Mouse (Mus musculus): ENCODE measurements around the gene Lcmt1. TPM values are rescaled to one million over a fixed set of nuclear protein-coding genes. Genes with fewer than 3 reads are reported as not detected.

The Lcmt1 gene
- polyA plus RNA-seq, 1 experiment = 81.3 TPM

DNA sequence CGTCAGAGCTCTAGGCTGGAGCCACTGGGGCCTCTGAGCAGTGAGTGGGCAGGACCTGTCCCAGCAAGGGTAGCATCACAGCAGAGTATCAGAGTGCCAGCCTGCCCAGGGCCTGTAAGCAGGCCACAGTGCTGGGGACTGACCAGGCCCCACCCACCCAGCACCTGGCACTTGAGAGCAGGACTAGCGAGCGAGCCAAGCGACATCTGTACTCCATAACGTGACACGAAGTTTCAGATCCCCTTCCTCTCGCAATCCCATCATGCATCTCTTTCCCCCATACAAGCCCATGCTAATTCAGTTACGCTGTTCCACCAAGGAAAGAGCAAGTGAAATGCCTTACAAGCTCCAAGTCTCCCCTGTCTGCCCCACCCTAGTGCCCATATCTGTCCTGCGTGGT, 39.1 kb upstream of the Lcmt1 start:
- WGBS = 66% methylated on average over 9 of the region's 9 CpGs
- no peaks in the 10 kb centered on the region for H3K27me3 ChIP-seq (ENCODE audit: control insufficient read depth, insufficient read depth, low read length)
- H3K4me1 ChIP-seq (ENCODE audit: control insufficient read depth, insufficient read depth, low read length) = peaks cover 24% of the 10 kb centered on the region
- no peak overlapping the region for H3K27ac ChIP-seq (ENCODE audit: insufficient read depth, low read length)
- no peak for TF ChIP-seq CTCF (IDR thresholded peaks at IDR 0.05; ENCODE audit: borderline replicate concordance, insufficient read depth, low read depth, low read length)
- TF ChIP-seq POLR2A (IDR thresholded peaks at IDR 0.05; ENCODE audit: borderline replicate concordance, insufficient read depth, low read length) = no peak
- no peak overlapping the region for H3K4me3 ChIP-seq (replicated peaks; ENCODE audit: insufficient read depth, low read depth, low read length)
- DNase-seq = no peak

DNA sequence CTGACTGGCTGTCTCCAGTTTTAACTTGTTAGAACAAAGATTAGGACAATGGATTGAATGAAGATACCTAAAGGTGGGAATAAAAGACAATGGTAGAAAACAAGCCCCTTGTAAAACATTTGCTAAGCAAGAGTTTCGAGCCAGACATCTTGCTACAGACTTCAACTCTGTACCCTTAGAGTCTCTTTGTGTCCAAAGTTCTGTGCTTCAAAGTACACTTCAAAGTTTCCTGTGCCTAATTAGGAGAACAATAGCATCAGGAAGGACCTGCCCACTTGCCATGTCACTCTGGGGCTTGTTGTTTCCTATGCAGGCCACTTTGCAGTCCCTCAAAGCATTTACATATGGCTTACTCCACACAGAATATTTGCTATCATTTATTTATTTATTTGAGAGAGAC, 33.3 kb upstream of the Lcmt1 start:
- WGBS = 90% methylated on average over 1 of the region's 1 CpGs
- H3K27me3 ChIP-seq (ENCODE audit: control insufficient read depth, insufficient read depth, low read length) = no peaks in the 10 kb centered on the region
- H3K27ac ChIP-seq (ENCODE audit: insufficient read depth, low read length) = no peak overlapping the region
- H3K4me3 ChIP-seq (replicated peaks; ENCODE audit: insufficient read depth, low read depth, low read length) = no peak overlapping the region
- peaks cover 13% of the 10 kb centered on the region for H3K4me1 ChIP-seq (ENCODE audit: control insufficient read depth, insufficient read depth, low read length)
- TF ChIP-seq POLR2A (IDR thresholded peaks at IDR 0.05; ENCODE audit: borderline replicate concordance, insufficient read depth, low read length) = no peak
- no peak for TF ChIP-seq CTCF (IDR thresholded peaks at IDR 0.05; ENCODE audit: borderline replicate concordance, insufficient read depth, low read depth, low read length)
- DNase-seq = no peak

DNA sequence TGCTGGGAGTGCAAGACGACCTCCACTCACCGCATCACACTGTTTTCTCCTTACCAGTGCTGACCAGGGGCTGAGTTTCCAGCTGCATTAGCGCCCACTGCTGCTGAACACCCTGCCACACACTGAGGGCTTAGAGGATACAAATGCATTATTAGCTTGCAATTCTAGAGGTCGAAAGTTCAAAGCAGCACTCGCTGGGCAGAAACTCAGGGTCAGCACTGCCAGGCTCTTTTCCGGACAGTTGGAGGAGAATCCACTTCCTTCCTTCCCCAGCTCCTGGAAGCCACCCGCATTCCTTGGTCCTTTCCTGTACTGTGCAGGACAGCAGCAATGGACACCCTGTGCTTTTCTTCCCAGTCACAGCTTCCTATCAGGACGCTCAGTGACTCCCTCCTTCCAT, 31.2 kb upstream of the Lcmt1 start:
- Histone ChIP-seq H3K27me3 (ENCODE audit: control insufficient read depth, insufficient read depth, low read length) (no peaks in the 10 kb centered on the region), H3K27ac (ENCODE audit: insufficient read depth, low read length) (no peak overlapping the region), H3K4me3 (replicated peaks; ENCODE audit: insufficient read depth, low read depth, low read length) (no peak overlapping the region), H3K4me1 (ENCODE audit: control insufficient read depth, insufficient read depth, low read length) (peaks cover 15% of the 10 kb centered on the region)
- WGBS = 73% methylated on average over 8 of the region's 8 CpGs
- DNase-seq = no peak
- TF ChIP-seq POLR2A (IDR thresholded peaks at IDR 0.05; ENCODE audit: borderline replicate concordance, insufficient read depth, low read length) = no peak
- TF ChIP-seq CTCF (IDR thresholded peaks at IDR 0.05; ENCODE audit: borderline replicate concordance, insufficient read depth, low read depth, low read length) = no peak

DNA sequence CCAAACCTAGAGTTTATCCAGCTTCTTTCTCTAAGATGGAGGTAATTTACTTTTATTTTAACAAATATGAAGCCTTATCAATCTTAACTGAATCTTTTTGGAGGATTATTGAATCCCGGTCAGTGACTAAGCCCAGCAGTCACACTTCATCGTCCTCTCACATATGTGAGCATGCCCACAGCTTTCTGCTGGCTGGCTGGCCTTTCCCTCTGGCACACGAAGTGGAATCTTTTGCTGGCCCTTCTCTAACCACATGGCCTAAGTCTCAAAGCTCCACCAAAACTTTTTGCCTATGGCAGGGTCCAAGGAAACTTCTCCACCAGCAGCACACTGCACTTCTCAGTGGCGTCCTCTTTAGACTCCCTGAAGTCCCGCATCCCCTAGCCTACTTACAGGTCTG, 27.7 kb upstream of the Lcmt1 start:
- H3K27me3 ChIP-seq (ENCODE audit: control insufficient read depth, insufficient read depth, low read length) = no peaks in the 10 kb centered on the region
- 44% methylated on average over 5 of the region's 5 CpGs for WGBS
- no peak overlapping the region for H3K27ac ChIP-seq (ENCODE audit: insufficient read depth, low read length)
- DNase-seq = no peak
- no peak for TF ChIP-seq POLR2A (IDR thresholded peaks at IDR 0.05; ENCODE audit: borderline replicate concordance, insufficient read depth, low read length)
- no peak overlapping the region for H3K4me3 ChIP-seq (replicated peaks; ENCODE audit: insufficient read depth, low read depth, low read length)
- H3K4me1 ChIP-seq (ENCODE audit: control insufficient read depth, insufficient read depth, low read length) = peaks cover 15% of the 10 kb centered on the region

DNA sequence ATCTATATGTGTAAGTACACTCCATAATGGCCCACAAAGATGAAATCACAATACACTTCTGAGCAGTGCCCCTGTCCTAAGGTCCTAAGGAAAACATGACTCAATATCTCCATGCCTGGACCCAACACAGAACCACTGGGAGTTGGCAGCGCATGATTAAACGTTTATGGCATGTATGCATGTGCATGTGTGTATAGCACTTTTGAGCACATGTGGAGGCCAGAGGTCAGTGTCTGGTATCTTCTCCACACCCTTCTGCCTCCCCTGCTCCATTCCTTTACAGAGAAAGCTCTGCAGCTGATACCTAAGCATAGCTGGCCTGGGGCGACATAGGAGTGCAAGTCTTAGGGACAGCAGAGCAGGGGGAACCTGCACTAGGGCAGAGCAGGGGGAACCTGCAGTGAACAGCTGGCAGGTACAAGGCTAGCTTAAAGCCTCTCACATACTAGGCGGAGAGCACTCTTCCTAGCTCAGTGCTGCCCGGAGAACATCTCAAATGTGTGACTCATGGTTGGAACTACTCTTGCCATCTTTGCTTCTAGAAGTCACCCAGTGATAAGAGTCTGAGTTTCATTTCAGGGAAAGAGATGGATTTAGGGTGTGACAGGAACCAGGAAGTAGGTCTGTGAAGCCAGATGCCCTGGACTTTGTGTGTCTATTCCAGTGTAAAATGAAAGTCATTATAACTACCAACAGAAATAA, 25.4 kb upstream of the Lcmt1 start:
- TF ChIP-seq CTCF (IDR thresholded peaks at IDR 0.05; ENCODE audit: borderline replicate concordance, insufficient read depth, low read depth, low read length) (no peak), POLR2A (IDR thresholded peaks at IDR 0.05; ENCODE audit: borderline replicate concordance, insufficient read depth, low read length) (no peak)
- WGBS = 92% methylated on average over 5 of the region's 5 CpGs
- Histone ChIP-seq H3K4me1 (ENCODE audit: control insufficient read depth, insufficient read depth, low read length) (peaks cover 14% of the 10 kb centered on the region), H3K4me3 (replicated peaks; ENCODE audit: insufficient read depth, low read depth, low read length) (no peak overlapping the region), H3K27me3 (ENCODE audit: control insufficient read depth, insufficient read depth, low read length) (no peaks in the 10 kb centered on the region), H3K27ac (ENCODE audit: insufficient read depth, low read length) (no peak overlapping the region)
- no peak for DNase-seq

DNA sequence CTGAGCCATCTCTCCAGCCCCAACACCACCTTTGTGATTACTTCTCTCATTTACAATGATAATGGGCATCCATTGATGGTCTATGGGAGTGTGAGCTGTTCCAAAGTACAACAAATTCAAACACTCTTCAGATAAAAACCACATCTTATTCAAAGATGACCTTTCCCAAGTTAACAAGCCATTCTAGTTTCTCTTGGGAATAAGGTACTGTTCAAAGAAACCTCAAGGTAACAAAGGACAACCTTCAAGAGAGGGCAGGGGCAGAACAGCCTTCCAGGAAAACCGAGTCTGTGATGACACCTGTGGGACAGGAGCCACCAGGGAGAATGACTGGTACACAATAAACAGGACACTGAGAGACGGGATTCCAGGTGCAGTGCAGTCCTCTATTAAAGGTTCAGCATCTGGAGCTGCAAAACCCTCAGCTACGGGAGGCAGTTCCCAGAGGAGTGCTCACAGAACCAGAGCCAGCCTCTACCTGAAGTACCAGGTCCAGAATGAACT, 24.5 kb upstream of the Lcmt1 start:
- no peak for DNase-seq
- no peaks in the 10 kb centered on the region for H3K27me3 ChIP-seq (ENCODE audit: control insufficient read depth, insufficient read depth, low read length)
- TF ChIP-seq CTCF (IDR thresholded peaks at IDR 0.05; ENCODE audit: borderline replicate concordance, insufficient read depth, low read depth, low read length) (no peak), POLR2A (IDR thresholded peaks at IDR 0.05; ENCODE audit: borderline replicate concordance, insufficient read depth, low read length) (no peak)
- H3K4me3 ChIP-seq (replicated peaks; ENCODE audit: insufficient read depth, low read depth, low read length) = no peak overlapping the region
- H3K4me1 ChIP-seq (ENCODE audit: control insufficient read depth, insufficient read depth, low read length) = peaks cover 14% of the 10 kb centered on the region
- 85% methylated on average over 3 of the region's 3 CpGs for WGBS
- no peak overlapping the region for H3K27ac ChIP-seq (ENCODE audit: insufficient read depth, low read length)

DNA sequence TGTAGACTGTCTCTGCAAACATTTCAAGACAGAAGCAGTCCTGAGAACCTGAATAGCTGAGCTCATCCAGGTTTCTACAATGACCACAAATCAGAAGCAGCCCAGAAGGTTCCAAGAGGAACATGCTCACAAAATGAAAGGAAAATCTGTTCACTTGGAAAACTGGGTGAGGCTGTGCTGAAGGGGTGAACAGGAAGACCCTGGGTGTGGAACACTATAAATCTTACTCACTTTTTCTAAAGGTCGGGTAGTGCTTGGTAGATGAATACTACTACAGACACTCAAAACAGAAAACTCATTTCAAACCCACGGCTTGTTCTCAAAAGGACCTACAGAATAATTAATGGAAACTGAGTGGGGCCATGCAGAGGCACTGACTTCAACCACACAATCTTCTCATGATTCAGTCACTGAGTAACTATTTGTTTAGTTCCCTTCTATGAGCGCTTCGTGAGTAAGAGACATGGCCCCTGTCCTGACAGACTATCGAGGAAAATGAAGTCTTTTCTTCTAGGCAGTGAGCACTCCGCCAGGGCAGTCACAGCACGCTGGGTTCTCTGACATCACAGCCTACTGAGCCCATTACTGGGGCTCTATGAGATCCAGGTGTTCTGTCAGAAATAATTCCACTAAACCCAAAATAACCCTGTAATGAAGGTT, 22.8 kb upstream of the Lcmt1 start:
- 85% methylated on average over 7 of the region's 7 CpGs for WGBS
- H3K27me3 ChIP-seq (ENCODE audit: control insufficient read depth, insufficient read depth, low read length) = no peaks in the 10 kb centered on the region
- no peak overlapping the region for H3K27ac ChIP-seq (ENCODE audit: insufficient read depth, low read length)
- DNase-seq = no peak
- TF ChIP-seq POLR2A (IDR thresholded peaks at IDR 0.05; ENCODE audit: borderline replicate concordance, insufficient read depth, low read length) (no peak), CTCF (IDR thresholded peaks at IDR 0.05; ENCODE audit: borderline replicate concordance, insufficient read depth, low read depth, low read length) (no peak)
- peaks cover 14% of the 10 kb centered on the region for H3K4me1 ChIP-seq (ENCODE audit: control insufficient read depth, insufficient read depth, low read length)
- no peak overlapping the region for H3K4me3 ChIP-seq (replicated peaks; ENCODE audit: insufficient read depth, low read depth, low read length)

DNA sequence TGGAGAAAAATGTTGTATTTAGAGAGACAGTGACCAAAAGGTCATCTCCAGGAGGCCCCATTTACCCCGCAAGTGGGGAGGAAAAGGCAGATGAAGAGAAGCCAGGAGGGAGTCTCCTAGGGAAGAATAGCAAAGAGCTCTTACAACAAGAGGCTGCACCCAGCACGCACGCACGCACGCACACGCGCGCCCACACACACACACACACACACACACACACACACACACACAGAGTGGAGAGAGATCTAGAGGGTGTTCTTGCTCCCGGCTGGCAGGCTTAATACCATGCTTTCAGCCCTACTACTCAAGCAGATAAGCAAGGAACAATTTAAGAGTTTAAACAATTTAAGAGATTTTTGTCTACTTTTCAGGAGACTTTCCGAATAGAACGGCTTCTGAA, 19.8 kb upstream of the Lcmt1 start:
- H3K27me3 ChIP-seq (ENCODE audit: control insufficient read depth, insufficient read depth, low read length) = no peaks in the 10 kb centered on the region
- no peak for TF ChIP-seq CTCF (IDR thresholded peaks at IDR 0.05; ENCODE audit: borderline replicate concordance, insufficient read depth, low read depth, low read length)
- no peak for TF ChIP-seq POLR2A (IDR thresholded peaks at IDR 0.05; ENCODE audit: borderline replicate concordance, insufficient read depth, low read length)
- no peak overlapping the region for H3K4me3 ChIP-seq (replicated peaks; ENCODE audit: insufficient read depth, low read depth, low read length)
- WGBS = 76% methylated on average over 11 of the region's 11 CpGs
- H3K4me1 ChIP-seq (ENCODE audit: control insufficient read depth, insufficient read depth, low read length) = peaks cover 23% of the 10 kb centered on the region
- H3K27ac ChIP-seq (ENCODE audit: insufficient read depth, low read length) = no peak overlapping the region
- DNase-seq = no peak

All from cerebellum, adult 2 months (tissue).